Mouse (Mus musculus) layer of hippocampus, adult 11-12 months (tissue): ENCODE measurements at regions not wholly inside any gene's neighbourhood (a gene's known extent, or its start where the extent isn't known, plus 50 kb on each side); places are given as distances from the start of the nearest gene placed in this dataset.

ENCODE experiments used
- DNase-seq: peaks from one replicate; pipeline ENCODE4 v3.0.0; 2022; ENCODE audit warnings: low spot score

GRCm38 (mm10) chr17:45928903-45929477, 103.2 kb downstream of the Vegfa start:
- no peak for DNase-seq

- DNase-seq: no peak
Measured at GRCm38 (mm10) chr17:45928013-45928412, 104.2 kb downstream of the Vegfa start.

GRCm38 (mm10) chr17:45925845-45926244, 106.3 kb downstream of the Vegfa start:
- no peak for DNase-seq

GRCm38 (mm10) chr17:45924595-45924994, 107.6 kb downstream of the Vegfa start:
- DNase-seq: no peak

GRCm38 (mm10) chr17:45923217-45923730, 108.9 kb downstream of the Vegfa start:
- DNase-seq: no peak

- no peak for DNase-seq
Measured at GRCm38 (mm10) chr17:45917647-45918046, 114.5 kb downstream of the Vegfa start.

- DNase-seq: no peak
Measured at GRCm38 (mm10) chr17:45916937-45917336, 115.2 kb downstream of the Vegfa start.

GRCm38 (mm10) chr17:45914706-45915240, 117.4 kb downstream of the Vegfa start:
- DNase-seq: no peak

GRCm38 (mm10) chr17:45914237-45914636, 117.9 kb downstream of the Vegfa start:
- DNase-seq: no peak

GRCm38 (mm10) chr17:45913671-45914070, 118.5 kb downstream of the Vegfa start:
- DNase-seq: no peak

- DNase-seq: no peak
Measured at GRCm38 (mm10) chr17:45912165-45912564, 120.0 kb downstream of the Vegfa start.

- DNase-seq: no peak
Measured at GRCm38 (mm10) chr17:45911201-45911731, 120.9 kb downstream of the Vegfa start.

- no peak for DNase-seq
Measured at GRCm38 (mm10) chr17:45910245-45910644, 121.9 kb downstream of the Vegfa start.

GRCm38 (mm10) chr17:45907587-45907986, 124.6 kb downstream of the Vegfa start:
- DNase-seq: no peak

GRCm38 (mm10) chr17:45905596-45905995, 126.6 kb downstream of the Vegfa start:
- no peak for DNase-seq

GRCm38 (mm10) chr17:45904251-45904650, 127.9 kb downstream of the Vegfa start:
- DNase-seq: peak; percentile 45

GRCm38 (mm10) chr17:45903294-45903693, 128.9 kb downstream of the Vegfa start:
- no peak for DNase-seq

GRCm38 (mm10) chr17:45902668-45903067, 129.5 kb downstream of the Vegfa start:
- no peak for DNase-seq

- DNase-seq: no peak
Measured at GRCm38 (mm10) chr17:45896922-45897302, 135.3 kb downstream of the Vegfa start.

- no peak for DNase-seq
Measured at GRCm38 (mm10) chr17:45896142-45896921, 135.8 kb downstream of the Vegfa start.

- no peak for DNase-seq
Measured at GRCm38 (mm10) chr17:45894166-45894565, 138.0 kb downstream of the Vegfa start.

- DNase-seq: peak; percentile 43
Measured at GRCm38 (mm10) chr17:45893698-45894097, 138.5 kb downstream of the Vegfa start.

GRCm38 (mm10) chr17:45893094-45893493, 139.1 kb downstream of the Vegfa start:
- no peak for DNase-seq
